In the genomic region with DNA sequence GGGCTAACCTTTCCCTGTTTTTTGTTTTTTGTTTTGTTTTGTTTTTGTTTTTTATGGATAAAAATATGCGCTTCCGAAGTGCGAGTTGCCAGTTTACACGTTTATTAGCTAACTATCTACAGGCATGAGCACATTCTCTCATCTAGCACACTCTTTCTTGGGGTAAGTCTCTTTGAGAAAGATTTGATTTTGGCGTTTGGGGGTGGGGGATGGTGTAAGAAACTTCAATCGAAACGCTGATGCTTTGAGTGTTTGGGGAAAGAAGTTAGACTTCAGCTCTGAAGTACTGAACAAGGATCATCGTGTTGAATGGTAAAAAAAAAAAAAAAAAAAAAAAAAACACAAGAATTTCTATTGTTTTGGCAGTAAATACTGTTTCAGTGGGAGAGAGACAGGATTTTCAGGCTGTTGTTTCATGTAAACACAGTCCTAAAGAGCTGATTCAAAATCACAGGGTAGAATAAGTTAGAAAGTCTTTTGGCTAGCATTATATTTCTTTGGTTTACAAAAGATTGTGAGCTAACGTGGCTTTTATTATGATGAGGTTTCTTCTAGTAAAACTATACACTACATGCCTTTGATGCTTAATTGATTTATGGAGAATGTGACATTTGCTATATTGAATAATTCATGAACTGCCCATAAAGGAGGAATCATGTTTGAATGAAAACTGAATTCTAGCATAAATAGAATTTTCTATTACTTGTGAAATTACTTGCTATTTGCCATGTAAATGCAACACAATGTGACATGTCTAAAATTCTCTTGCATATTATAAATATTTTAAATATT, we compare ENCODE assay signal across 8 mouse cellular contexts. TPM values are rescaled to one million over a fixed set of nuclear protein-coding genes. Genes with fewer than 3 reads are reported as not detected.
DNase-seq lines count a peak whose midpoint lies in the region; ATAC-seq and TF ChIP-seq lines count a peak whose summit lies in the region.

No protein-coding gene starts in this region.

- H3K4me2 ChIP-seq in intestine, embryonic 16.5 days (ENCODE audit: low read depth, low read length): peak overlapping the region; percentile 34
- H3K4me2 ChIP-seq in neural tube, embryonic 13.5 days: peak overlapping the region; percentile 53

- TF ChIP-seq POLR2A in lung, adult 2 months (IDR thresholded peaks at IDR 0.05; ENCODE audit: borderline replicate concordance, extremely low read depth, low read depth, low read length): no peak

- peaks cover 10% of the 10 kb centered on the region; the same call in 1 of the 2 replicates for H3K36me3 ChIP-seq in embryonic facial prominence, embryonic 10.5 days (replicated peaks)
- H3K36me3 ChIP-seq in intestine, embryonic 16.5 days (ENCODE audit: control insufficient read depth, insufficient read depth, low read length): no peaks in the 10 kb centered on the region
- no peaks in the 10 kb centered on the region for H3K36me3 ChIP-seq in neural tube, embryonic 13.5 days

- peaks cover 47% of the 10 kb centered on the region for H3K27me3 ChIP-seq in embryonic facial prominence, embryonic 10.5 days (replicated peaks; ENCODE audit: low read depth, poor library complexity, severe bottlenecking)
- no peaks in the 10 kb centered on the region for H3K27me3 ChIP-seq in intestine, embryonic 16.5 days (replicated peaks; ENCODE audit: control insufficient read depth, insufficient read depth, low read length)
- H3K27me3 ChIP-seq in neural tube, embryonic 13.5 days: no peaks in the 10 kb centered on the region

- peak overlapping the region; percentile 68 for H3K4me3 ChIP-seq in lung, adult 2 months (replicated peaks; ENCODE audit: extremely low read depth, low read depth, low read length)
- peak overlapping the region; percentile 55 for H3K4me3 ChIP-seq in embryonic facial prominence, embryonic 10.5 days
- peak overlapping the region; percentile 45 for H3K4me3 ChIP-seq in intestine, embryonic 16.5 days (ENCODE audit: low read length)
- H3K4me3 ChIP-seq in neural tube, embryonic 13.5 days: peak overlapping the region; percentile 42

- DNase-seq in lung, adult 2 months: no peak
- DNase-seq in lung, postnatal 4 days: no peak
- DNase-seq in embryonic facial prominence, embryonic 10.5 days (ENCODE audit: low spot score): no peak
- DNase-seq in ovary, postnatal 14 days (ENCODE audit: low spot score): no peak
- no peak for DNase-seq in gastrocnemius, postnatal 36 days
- DNase-seq in left cerebral cortex, adult 18-20 months (ENCODE audit: low spot score in 2 of 2): no peak

- ATAC-seq in intestine, embryonic 16.5 days: no peak
- ATAC-seq in neural tube, embryonic 13.5 days (ENCODE audit: low read depth): peak; percentile 53; the same call in 1 of the 2 replicates

- peak overlapping the region; percentile 82 for H3K27ac ChIP-seq in embryonic facial prominence, embryonic 10.5 days (replicated peaks)
- peak overlapping the region; percentile 27; the same call in 1 of the 2 replicates for H3K27ac ChIP-seq in intestine, embryonic 16.5 days (ENCODE audit: low read length)
- H3K27ac ChIP-seq in neural tube, embryonic 13.5 days (replicated peaks): peak overlapping the region; percentile 64

- TF ChIP-seq CTCF in lung, adult 2 months (IDR thresholded peaks at IDR 0.05; ENCODE audit: insufficient read depth, low read length): no peak

- no peaks in the 10 kb centered on the region for H3K9me3 ChIP-seq in embryonic facial prominence, embryonic 10.5 days
- H3K9me3 ChIP-seq in intestine, embryonic 16.5 days (ENCODE audit: control insufficient read depth, low read length): no peaks in the 10 kb centered on the region
- no peaks in the 10 kb centered on the region for H3K9me3 ChIP-seq in neural tube, embryonic 13.5 days

- WGBS in lung, adult 2 months: 18% methylated on average over 9 of the region's 9 CpGs
- 13% methylated on average over 9 of the region's 9 CpGs for WGBS in embryonic facial prominence, embryonic 10.5 days
- 18% methylated on average over 9 of the region's 9 CpGs for WGBS in intestine, embryonic 16.5 days
- whole genome bisulfite sequencing in neural tube, embryonic 13.5 days: 14% methylated on average over 9 of the region's 9 CpGs

- peak overlapping the region; percentile 42 for H3K9ac ChIP-seq in intestine, embryonic 16.5 days (ENCODE audit: low read depth, low read length)
- peak overlapping the region; percentile 55 for H3K9ac ChIP-seq in neural tube, embryonic 13.5 days

- H3K4me1 ChIP-seq in lung, adult 2 months (ENCODE audit: control insufficient read depth, insufficient read depth, low read length): peaks cover 2% of the 10 kb centered on the region; the same call in 1 of the 2 replicates
- no peaks in the 10 kb centered on the region for H3K4me1 ChIP-seq in embryonic facial prominence, embryonic 10.5 days
- no peaks in the 10 kb centered on the region for H3K4me1 ChIP-seq in intestine, embryonic 16.5 days (ENCODE audit: control insufficient read depth, insufficient read depth, low read length)
- H3K4me1 ChIP-seq in neural tube, embryonic 13.5 days (replicated peaks): 0 out of 2 replicates have a peak, but pooled peaks cover 2% of the 10 kb centered on the region

- intact Hi-C loops in gastrocnemius, postnatal 36 days (cut with DNase I): no loop called here

RNA-seq across cellular contexts. Expression of a gene that starts 0.6 kb away (rescaled TPM):
- polyA plus RNA-seq in lung, adult 2 months (2012; rRNA removed): 0.17 and 0.78 TPM in 2 replicates
- 13.4 and 15.3 TPM in 2 replicates for polyA plus RNA-seq in embryonic facial prominence, embryonic 10.5 days (2016; fragmentation: Nextera tagmentation; extraction: Ambion mirVana)
- 7.7 and 8.1 TPM in 2 replicates for polyA plus RNA-seq in intestine, embryonic 16.5 days (2015; fragmentation: Nextera tagmentation; extraction: Ambion mirVana)
- polyA plus RNA-seq in neural tube, embryonic 13.5 days (2015; fragmentation: Nextera tagmentation; extraction: Ambion mirVana): 13.8 and 15.2 TPM in 2 replicates
- total RNA-seq in gastrocnemius, postnatal 36 days (2021): under 1 TPM; 0.56 to 0.94 TPM
- under 1 TPM; 0.73 to 0.84 TPM for total RNA-seq in left cerebral cortex, adult 18-20 months (2021)

Comparison
In these comparisons a context has a peak if more than half of its experiments do, and no peak if none do; other contexts are left out.
1. H3K27ac ChIP-seq: peak in every context shown above with its lines; median percentile 82 in embryonic facial prominence, embryonic 10.5 days; 64 in neural tube, embryonic 13.5 days; 27 in intestine, embryonic 16.5 days.